Mouse (Mus musculus): ENCODE data around the gene BC025920.
"Not testable (repeated sequence)": the region's sequence is repeated elsewhere in the genome, so short reads cannot be mapped to it uniquely, and the experiment has no call there.

BC025920 gene

GRCm38 (mm10) chr10:81604019-81604967 is 1.8 kb upstream of the BC025920 start:
- peak in 1 of 2 experiments; percentile 34 for DNase-seq

- DNase-seq: peak; percentile 82 to 86
These were observed 953 bp upstream of the BC025920 start for GRCm38 (mm10) chr10:81604968-81605665.

GRCm38 (mm10) chr10:81605666-81605973 is 450 bp upstream of the BC025920 start:
- no peak for DNase-seq

DNA sequence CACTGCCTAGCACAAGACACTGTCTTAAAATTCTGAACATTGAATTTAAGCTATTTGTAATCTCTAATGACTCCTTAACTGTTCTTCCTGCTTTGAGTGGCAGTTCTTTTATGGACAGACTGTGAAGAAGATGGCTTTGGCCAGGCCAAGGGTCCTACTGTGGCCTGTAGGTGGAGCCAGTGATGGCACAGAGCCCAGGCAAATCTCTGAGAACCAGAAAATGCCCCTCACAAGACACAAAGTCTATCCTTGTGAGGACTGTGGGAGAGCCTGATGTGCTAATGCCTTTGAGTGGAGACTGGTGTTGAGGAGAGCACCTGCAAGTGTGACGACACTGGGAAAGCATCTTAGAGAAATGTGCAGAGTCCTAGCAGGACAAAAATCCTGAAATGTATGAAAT is 2.2 kb downstream of the BC025920 start:
- no peak for DNase-seq

DNA sequence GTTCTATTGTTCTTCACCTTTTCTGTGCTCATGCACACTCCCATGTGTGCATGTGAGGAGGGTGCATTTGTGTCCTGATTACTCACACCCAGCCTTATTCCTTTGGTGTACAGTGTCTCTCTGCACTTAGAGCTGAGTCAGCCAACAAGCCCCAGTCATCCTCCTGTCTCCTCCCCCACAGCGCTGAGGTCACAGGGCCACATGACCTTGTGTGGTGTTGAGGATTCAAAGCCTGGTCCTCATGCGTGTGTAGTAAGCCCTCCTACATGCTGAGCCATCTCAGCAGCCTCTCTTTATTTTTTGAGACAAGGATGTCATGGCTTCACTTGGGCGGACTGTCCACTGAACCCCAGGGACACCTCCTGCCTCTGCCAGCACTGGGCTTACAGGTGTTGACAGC is 6.7 kb downstream of the BC025920 start:
- no peak for DNase-seq

- no peak for DNase-seq
These were observed 9.4 kb downstream of the BC025920 start for GRCm38 (mm10) chr10:81615486-81615885.

DNA sequence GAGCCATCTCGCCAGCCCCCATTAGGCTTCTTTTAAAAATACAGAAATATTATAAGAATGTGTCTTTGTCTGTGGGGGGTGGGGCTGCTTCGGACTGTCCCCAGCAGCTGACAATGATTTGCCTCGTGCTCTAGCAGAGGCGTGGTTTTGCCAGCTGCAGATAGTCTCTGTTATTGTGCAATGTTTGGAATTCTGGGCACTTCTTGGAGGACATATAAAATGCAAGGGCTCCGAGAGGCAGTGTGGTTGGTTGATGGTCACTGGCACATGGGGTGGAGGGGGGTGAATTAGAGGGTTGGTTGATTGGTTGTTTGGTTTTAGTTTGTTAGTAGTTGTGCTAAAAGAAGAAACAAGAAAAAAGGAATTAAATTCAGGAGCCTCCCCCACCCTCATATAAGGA is 13.9 kb downstream of the BC025920 start:
- DNase-seq: no peak

- DNase-seq: no peak
These were observed 14.7 kb downstream of the BC025920 start for GRCm38 (mm10) chr10:81620786-81621185.

GRCm38 (mm10) chr10:81623441-81623840 is 17.4 kb downstream of the BC025920 start:
- DNase-seq: no peak

DNA sequence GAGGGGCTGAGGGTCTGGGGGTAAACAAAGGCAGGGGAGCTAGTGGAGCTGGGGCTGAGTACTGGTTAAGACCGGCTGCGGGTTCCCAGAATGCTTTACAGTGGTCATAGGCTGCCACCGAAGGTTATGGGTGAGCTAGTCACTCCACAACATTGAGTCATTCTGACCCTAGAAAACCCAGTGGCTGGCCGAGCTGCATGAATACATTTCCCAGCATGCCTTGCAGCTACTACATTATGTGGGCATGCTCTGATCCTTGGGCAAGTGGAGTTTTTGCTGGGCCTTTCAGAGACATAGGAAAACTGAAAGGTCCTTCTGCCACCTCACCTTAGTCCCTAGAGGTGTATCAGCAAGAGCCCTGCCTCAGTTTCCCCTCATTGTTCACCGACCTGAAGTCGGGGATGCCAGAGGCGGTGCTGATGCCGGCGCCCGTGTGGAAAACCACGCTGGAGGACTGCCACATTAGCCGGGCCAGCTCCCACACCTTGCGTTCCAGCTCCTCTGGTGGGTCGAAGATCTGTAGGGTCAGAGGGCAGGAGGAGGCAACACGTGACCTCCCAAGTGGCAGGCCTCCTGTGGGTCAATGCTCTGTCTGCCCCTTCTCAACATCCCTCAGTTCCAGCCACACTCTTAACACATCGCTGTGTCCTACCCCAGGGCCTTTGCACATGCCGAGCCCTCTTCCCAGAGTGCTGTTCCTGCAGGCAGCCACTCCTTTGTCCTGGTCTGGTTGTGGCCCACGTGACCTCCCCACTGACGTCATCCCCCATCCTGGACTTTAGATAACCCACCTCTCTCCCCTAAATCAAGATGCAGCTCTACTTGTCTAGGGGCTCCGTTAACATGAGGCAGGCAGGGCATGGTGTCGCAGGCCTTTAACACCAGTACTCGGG is 20.3 kb downstream of the BC025920 start:
- DNase-seq: no peak

DNA sequence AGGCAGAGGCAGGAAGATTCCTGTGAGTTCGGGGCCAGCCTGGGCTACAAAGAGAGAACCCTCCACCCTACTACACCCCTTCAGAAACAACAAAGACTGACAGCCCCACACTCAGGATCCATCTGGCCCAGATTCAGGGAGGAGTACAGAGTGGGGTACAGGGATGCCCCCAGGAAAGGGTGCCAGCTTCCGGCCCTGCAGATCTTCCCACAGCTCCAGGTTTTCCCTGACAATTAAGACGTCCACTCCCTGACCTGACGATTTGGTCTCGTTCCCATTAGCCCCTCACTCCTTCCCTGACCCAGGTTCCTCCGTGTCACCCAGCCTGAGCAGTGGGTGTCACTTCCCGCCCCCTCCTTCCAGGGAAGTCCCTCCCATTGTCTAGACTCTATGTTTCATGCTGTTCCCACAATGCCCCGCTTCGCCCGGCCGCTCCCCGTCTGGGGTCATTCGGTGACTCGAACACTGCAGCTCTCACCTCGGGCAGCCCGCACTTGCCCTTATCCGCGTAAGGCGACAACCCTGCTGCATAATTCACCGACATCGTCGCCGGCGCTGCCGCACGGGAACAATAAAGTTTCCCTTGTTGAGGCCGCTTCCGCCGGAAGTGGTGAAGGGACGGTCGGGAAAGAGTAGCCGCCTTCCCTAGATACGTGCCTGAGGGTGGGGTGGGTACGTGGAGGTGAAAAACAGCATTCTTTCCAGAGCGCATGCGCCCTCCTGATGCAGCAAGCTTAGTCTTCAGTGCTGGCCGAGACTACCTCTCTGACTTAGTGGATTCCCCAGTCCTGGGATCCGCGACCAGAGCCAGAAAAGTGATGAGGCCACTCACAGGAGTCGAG is 21.1 kb downstream of the BC025920 start, which contains the start of gene Sirt6:
Gene Sirt6, minus strand, starts transcription at position 804 of the 842 bp plus-strand sequence.
- peak; percentile 92 to 96 for DNase-seq

DNA sequence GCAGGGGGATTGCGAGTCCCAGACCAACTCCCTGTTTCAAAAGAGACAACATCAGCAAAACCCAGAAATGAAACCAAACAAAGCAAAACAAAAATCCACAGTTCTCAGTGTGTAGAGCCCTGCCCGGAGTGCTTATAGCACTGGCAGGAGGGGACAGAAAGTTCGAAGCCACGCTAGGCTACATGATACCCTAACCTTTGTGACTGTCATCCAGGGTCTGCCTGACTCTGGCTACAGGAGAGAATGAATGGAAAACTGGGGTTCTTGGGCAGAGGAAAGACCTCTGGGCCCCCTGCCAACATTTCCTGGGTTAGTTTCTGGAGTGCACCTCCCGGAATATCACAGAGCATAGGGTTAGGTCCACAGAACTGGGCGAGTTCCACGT is 21.8 kb downstream of the BC025920 start:
- peak in 1 of 2 experiments; percentile 27 for DNase-seq

DNA sequence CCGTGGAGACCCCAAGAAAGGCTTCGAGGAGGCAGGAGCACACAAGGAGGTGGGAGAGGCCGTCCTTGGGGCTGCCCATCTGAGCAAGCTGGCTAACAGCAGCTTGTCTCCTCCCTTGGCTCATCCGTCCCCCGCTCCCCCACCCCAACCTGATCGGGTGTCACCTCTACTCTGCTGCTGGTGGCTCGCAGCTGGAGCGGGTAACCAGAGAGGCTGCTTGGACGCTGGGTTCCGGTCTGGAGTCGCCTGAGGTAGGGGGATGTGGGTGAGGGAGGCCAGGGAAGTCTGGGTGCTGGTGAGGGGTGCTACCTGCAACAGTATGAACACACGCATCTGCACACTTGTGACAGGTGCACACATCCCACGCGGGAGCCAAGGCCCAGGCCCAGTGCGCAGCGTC is 22.3 kb downstream of the BC025920 start, which contains the start of gene Ankrd24:
Gene Ankrd24, plus strand, starts transcription at position 151 of the 400 bp plus-strand sequence.
- no peak for DNase-seq

- DNase-seq: peak; percentile 86 to 89
These were observed 27.4 kb downstream of the BC025920 start for GRCm38 (mm10) chr10:81633253-81634099.

GRCm38 (mm10) chr10:81636338-81636737 is 30.3 kb downstream of the BC025920 start:
- DNase-seq: no peak

GRCm38 (mm10) chr10:81638101-81638500 is 32.0 kb downstream of the BC025920 start:
- DNase-seq: no peak

- not testable (repeated sequence) for DNase-seq
These were observed 34.8 kb downstream of the BC025920 start for GRCm38 (mm10) chr10:81640825-81641224.

DNA sequence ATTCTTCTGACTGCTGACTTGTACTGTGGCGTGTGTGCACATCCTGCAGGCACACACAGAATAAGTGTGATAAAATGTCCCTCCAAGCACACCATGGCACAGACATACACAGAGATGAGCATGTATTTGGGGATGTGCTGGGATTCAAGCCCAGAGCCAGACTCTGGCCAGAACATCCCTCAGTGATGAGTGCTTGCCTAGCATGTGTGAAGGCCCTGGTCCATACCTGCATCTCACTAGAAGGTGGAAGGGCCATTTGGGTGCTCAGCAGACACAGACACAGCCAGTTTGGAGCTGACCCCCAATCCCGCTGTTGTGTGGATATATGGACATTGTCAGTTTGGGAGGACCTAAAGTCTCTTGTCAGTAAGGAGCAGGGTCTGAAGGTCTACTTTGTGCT is 35.5 kb downstream of the BC025920 start:
- no peak for DNase-seq

GRCm38 (mm10) chr10:81641978-81642647 is 36.0 kb downstream of the BC025920 start:
- DNase-seq: no peak

All from kidney, adult 8-10 months (tissue).